Mouse (Mus musculus): ENCODE measurements at regions not wholly inside any gene's neighbourhood (a gene's known extent, or its start where the extent isn't known, plus 50 kb on each side); places are given as distances from the start of the nearest gene placed in this dataset.

- 50% methylated on average over 4 of the region's 4 CpGs for WGBS
- Histone ChIP-seq H3K27ac (no peak overlapping the region), H3K4me3 (no peak overlapping the region), H3K4me2 (replicated peaks) (no peak overlapping the region), H3K27me3 (0 out of 2 replicates have a peak, but pooled peaks cover 2% of the 10 kb centered on the region), H3K9me3 (no peaks in the 10 kb centered on the region), H3K4me1 (peaks cover 15% of the 10 kb centered on the region), H3K36me3 (no peaks in the 10 kb centered on the region), H3K9ac (no peak overlapping the region)
- ATAC-seq (ENCODE audit: insufficient number of reproducible peaks, insufficient read depth, low FRiP score, low TSS enrichment) = no peak
Measured at GRCm38 (mm10) chr3:104561567-104561966, 49.8 kb upstream of the Lrig2 start.
